Mouse (Mus musculus) lung, postnatal 0 days (tissue): ENCODE measurements around the gene Scrn3.

Source experiments
- CTCF ChIP-seq: IDR thresholded peaks from 2 replicates; pipeline ENCODE4 v1.5.1; 2016; ENCODE audit warnings: antibody characterized with exemption, mild to moderate bottlenecking
- EP300 ChIP-seq: IDR thresholded peaks from 2 replicates; pipeline ENCODE4 v1.6.1; 2016; ENCODE audit warnings: antibody characterized with exemption, mild to moderate bottlenecking, control low read depth

- no peak for TF ChIP-seq CTCF
- TF ChIP-seq EP300, result no peak
These were observed 37.0 kb upstream of the Scrn3 start for GRCm38 (mm10) chr2:73275261-73276040.
